Mouse (Mus musculus): Measurements from ENCODE around the gene Fndc1.

GRCm38 (mm10) chr17:7690271-7690670 is 136.8 kb downstream of the Fndc1 start:
- TF ChIP-seq CTCF (conservative IDR thresholded peaks at IDR 0.05; ENCODE audit: low read length) (no peak), POU5F1 (IDR thresholded peaks at IDR 0.05; ENCODE audit: borderline replicate concordance, low read length) (no peak), NANOG (IDR thresholded peaks at IDR 0.05; ENCODE audit: borderline replicate concordance, low read length) (no peak)
